Mouse (Mus musculus): Measurements from ENCODE around the gene Sgcb. TPM values are rescaled to one million over a fixed set of nuclear protein-coding genes. Genes with fewer than 3 reads are reported as not detected.

Gene Sgcb
- 1.5 and 2.0 TPM in 2 replicates for polyA plus RNA-seq (2012; rRNA removed)

GRCm38 (mm10) chr5:73647261-73647900, at the start of gene Sgcb:
Gene Sgcb (minus strand): TSS chr5:73647790.

GRCm38 (mm10) chr5:73651061-73651854, 3.7 kb upstream of the Sgcb start, which contains the start of gene Spata18:
Gene Spata18 (plus strand): TSS chr5:73651379.

GRCm38 (mm10) chr5:73632291-73632690, 15.3 kb downstream of the Sgcb start, which contains the start of gene Lrrc66:
Gene Lrrc66 (minus strand): TSS chr5:73632526.

Other genes starting within 250 kb of the Sgcb start
- 28.8 and 35.2 TPM in 2 replicates for gene Cwh43, start 241.7 kb downstream of the Sgcb start, polyA plus RNA-seq (2012; rRNA removed)
- 0.48 and 0.74 TPM in 2 replicates for gene Dcun1d4, start 166.8 kb downstream of the Sgcb start, polyA plus RNA-seq (2012; rRNA removed)
- 0.79 and 0.96 TPM in 2 replicates for gene Lrrc66, start 15.3 kb downstream of the Sgcb start, polyA plus RNA-seq (2012; rRNA removed)
- gene Spata18, start 3.6 kb upstream of the Sgcb start, polyA plus RNA-seq (2012; rRNA removed) = 0.04 and 0.21 TPM in 2 replicates